Mouse (Mus musculus) limb, embryonic 12.5 days (tissue): ENCODE results near the gene Hoxd11. TPM values are rescaled to one million over a fixed set of nuclear protein-coding genes. Genes with fewer than 3 reads are reported as not detected.

Experiments
- ATAC-seq: fragments of 200-750 bp; cut with Nextera tagmentation; 2 replicates; pipeline ENCODE4 v1.8.0; 2017; ENCODE audit warnings: low read depth, moderate TSS enrichment; ENCODE audit not compliant: insufficient number of reproducible peaks, insufficient read depth, low FRiP score, low TSS enrichment
- H3K27ac ChIP-seq: fragments of 300-500 bp; sonication (generic); 2 replicates; pipeline ENCODE4 v1.5.1; 2016; ENCODE audit warnings: mild to moderate bottlenecking, moderate library complexity
- H3K27me3 ChIP-seq: fragments of 300-500 bp; sonication (generic); 2 replicates; pipeline ENCODE4 v1.6.1; 2016; ENCODE audit warnings: mild to moderate bottlenecking, moderate library complexity
- H3K36me3 ChIP-seq: fragments of 300-500 bp; sonication (generic); 2 replicates; pipeline ENCODE4 v1.6.1; 2016; ENCODE audit warnings: mild to moderate bottlenecking, moderate library complexity
- H3K4me1 ChIP-seq: fragments of 300-500 bp; sonication (generic); replicated peaks from 2 replicates; pipeline ENCODE4 v1.6.1; 2016
- H3K4me2 ChIP-seq: fragments of 300-500 bp; sonication (generic); 2 replicates; pipeline ENCODE4 v1.6.1; 2016; ENCODE audit warnings: mild to moderate bottlenecking, moderate library complexity
- H3K4me3 ChIP-seq: fragments of 300-500 bp; sonication (generic); replicated peaks from 2 replicates; pipeline ENCODE4 v1.5.1; 2016; ENCODE audit warnings: mild to moderate bottlenecking
- H3K9ac ChIP-seq: fragments of 300-500 bp; sonication (generic); replicated peaks from 2 replicates; pipeline ENCODE4 v1.6.1; 2016; ENCODE audit warnings: mild to moderate bottlenecking, moderate library complexity
- H3K9me3 ChIP-seq: fragments of 300-500 bp; sonication (generic); 2 replicates; pipeline ENCODE4 v1.6.1; 2016; ENCODE audit warnings: mild to moderate bottlenecking, moderate library complexity
- WGBS: fragments of 180-500 bp; shearing (Covaris S2); methylation state at CpG from one replicate; pipeline ENCODE4 v1.1.7; 2016; 5-methylcytosine and 5-hydroxymethylcytosine counted together
- microRNA counts: library from miRNA; unstranded; fragments of <30 nt; microRNA quantifications from one replicate; lab custom pipeline; 2017
- microRNA-seq: library from miRNA; unstranded; fragments of <30 nt; microRNA quantifications from one replicate; pipeline ENCODE4, GENCODE M21; 2017
- polyA plus RNA-seq: library from polyadenylated mRNA; unstranded; fragments of >200 nt; fragmentation: Nextera tagmentation; extraction: Ambion mirVana; gene quantifications from 2 replicates; pipeline ENCODE4 v1.2.1, GENCODE M21; 2016

Hoxd11 gene
- polyA plus RNA-seq, 1 experiment from 2014 or later: 62.0 TPM

DNA sequence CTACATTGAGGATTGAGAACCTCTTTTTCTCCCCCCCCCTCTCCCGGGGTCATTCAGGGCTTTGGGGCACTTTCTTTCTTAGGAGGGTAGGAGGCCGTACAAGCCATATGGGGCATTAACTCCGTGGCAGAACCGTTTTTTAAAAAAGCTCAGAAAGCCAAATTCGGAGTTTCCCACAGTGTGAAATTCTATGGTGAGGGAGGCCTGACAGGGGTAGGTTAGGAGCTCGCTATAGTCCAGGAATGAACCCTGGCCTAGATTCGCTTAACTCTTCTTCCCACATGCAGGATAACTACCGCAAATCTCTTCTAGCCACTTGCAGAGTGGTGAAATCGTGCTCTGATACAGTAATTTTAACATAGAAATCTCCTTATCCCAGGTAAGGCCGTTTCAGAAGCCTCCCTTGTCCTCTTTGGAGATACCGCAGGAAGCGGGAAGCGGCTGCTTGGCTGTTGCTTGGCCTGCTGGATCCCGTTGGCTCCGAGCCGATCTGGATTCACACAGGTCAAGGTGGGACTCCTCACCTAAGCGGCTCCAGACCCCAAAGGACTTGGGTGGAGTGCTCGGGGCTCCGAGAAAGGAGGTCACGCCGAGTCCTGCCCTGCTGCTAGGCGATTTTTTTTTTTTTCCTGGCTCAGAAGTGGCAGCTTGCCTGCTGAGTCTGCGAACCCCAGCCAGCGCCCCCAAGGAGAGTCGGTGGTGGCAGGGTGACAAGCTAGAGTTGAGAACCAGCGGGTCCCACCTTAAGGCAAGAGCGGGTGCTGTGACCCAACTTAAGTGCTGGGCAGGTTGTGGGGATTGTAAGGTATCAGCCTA lies 55.8 kb downstream of the Hoxd11 start:
- Histone ChIP-seq H3K4me1 (peaks cover 65% of the 10 kb centered on the region), H3K36me3 (no peaks in the 10 kb centered on the region), H3K9me3 (no peaks in the 10 kb centered on the region), H3K4me2 (0 out of 2 replicates have a peak overlapping the region, but pooled peaks have one; percentile 46), H3K27ac (no peak overlapping the region), H3K27me3 (peaks cover 94% of the 10 kb centered on the region), H3K4me3 (peak overlapping the region; percentile 26; the same call in 1 of the 2 replicates), H3K9ac (no peak overlapping the region)
- WGBS: 10% methylated on average over 27 of the region's 27 CpGs
- ATAC-seq: no peak

GRCm38 (mm10) chr2:74735851-74736687 lies 56.7 kb downstream of the Hoxd11 start:
- Histone ChIP-seq H3K4me2 (peak overlapping the region; percentile 46), H3K9ac (0 out of 2 replicates have a peak overlapping the region, but pooled peaks have one; percentile 23), H3K4me3 (peak overlapping the region; percentile 26), H3K36me3 (no peaks in the 10 kb centered on the region), H3K27me3 (peaks cover 94% of the 10 kb centered on the region), H3K27ac (no peak overlapping the region), H3K9me3 (no peaks in the 10 kb centered on the region), H3K4me1 (peaks cover 74% of the 10 kb centered on the region)
- no peak for ATAC-seq
- whole genome bisulfite sequencing: 1% methylated on average over 42 of the region's 42 CpGs

MicroRNA genes within 50 kb of the gene (microRNA counts, 519-probe panel; counts per million panel counts)
- microRNA mmu-miR-10b (lab: Ali Mortazavi, UCI): 5,974 counts per million, percentile 70 among the panel's probes with 10 or more counts

Small RNAs within 50 kb of the gene (microRNA-seq; reads per million reads assigned to microRNA genes)
- gene Gm44463 (not detected), gene Mir10b (21,806 reads per million, percentile 97 among the genes with 10 or more reads in this experiment)

Other genes with a start within 250 kb of the Hoxd11 start
- gene Lnpk, start 100.1 kb upstream of the Hoxd11 start, polyA plus RNA-seq: 80.8 and 90.7 TPM in 2 replicates
- 6.8 and 8.3 TPM in 2 replicates for gene Evx2, start 20.0 kb upstream of the Hoxd11 start, polyA plus RNA-seq
- gene Hoxd13, start 11.2 kb upstream of the Hoxd11 start, polyA plus RNA-seq: 81.8 and 88.0 TPM in 2 replicates
- 113 and 130 TPM in 2 replicates for gene Hoxd12, start 4.5 kb upstream of the Hoxd11 start, polyA plus RNA-seq
- gene Hoxd10, start 12.4 kb downstream of the Hoxd11 start, polyA plus RNA-seq: 39.5 and 42.0 TPM in 2 replicates
- gene Hoxd9, start 18.2 kb downstream of the Hoxd11 start, polyA plus RNA-seq: 17.8 and 19.2 TPM in 2 replicates
- gene Hoxd8, start 25.1 kb downstream of the Hoxd11 start, polyA plus RNA-seq: 7.5 and 7.8 TPM in 2 replicates
- 1.4 and 1.5 TPM in 2 replicates for gene Hoxd3, start 32.4 kb downstream of the Hoxd11 start, polyA plus RNA-seq
- 0.55 and 0.78 TPM in 2 replicates for gene Hoxd4, start 32.4 kb downstream of the Hoxd11 start, polyA plus RNA-seq
- 0.38 and 0.51 TPM in 2 replicates for gene Gm28230, start 47.2 kb downstream of the Hoxd11 start, polyA plus RNA-seq
- 0.41 and 0.43 TPM in 2 replicates for gene Hoxd1, start 83.4 kb downstream of the Hoxd11 start, polyA plus RNA-seq
- 110 and 114 TPM in 2 replicates for gene Mtx2, start 146.2 kb downstream of the Hoxd11 start, polyA plus RNA-seq